Mouse (Mus musculus) stomach, postnatal 0 days (tissue): ENCODE measurements around the gene Ing2. TPM values are rescaled to one million over a fixed set of nuclear protein-coding genes. Genes with fewer than 3 reads are reported as not detected.

ENCODE experiments used
- ATAC-seq: fragments of 200-750 bp; cut with Nextera tagmentation; 2 replicates; pipeline ENCODE4 v1.8.0; 2017; ENCODE audit not compliant: low FRiP score, low TSS enrichment
- DNase-seq: peaks from one replicate; pipeline ENCODE4 v3.0.0-alpha.2; 2016; ENCODE audit warnings: low spot score
- H3K27ac ChIP-seq: fragments of 300-500 bp; sonication (generic); replicated peaks from 2 replicates; pipeline ENCODE4 v1.5.1; 2014; ENCODE audit warnings: mild to moderate bottlenecking, control low read depth
- H3K27me3 ChIP-seq: fragments of 300-500 bp; sonication (generic); 2 replicates; pipeline ENCODE4 v1.6.1; 2014; ENCODE audit warnings: low read length; ENCODE audit not compliant: control insufficient read depth, insufficient read depth
- H3K36me3 ChIP-seq: fragments of 300-500 bp; sonication (generic); 2 replicates; pipeline ENCODE4 v1.6.1; 2014; ENCODE audit warnings: low read length, mixed read lengths; ENCODE audit not compliant: control insufficient read depth, insufficient read depth
- H3K4me1 ChIP-seq: fragments of 300-500 bp; sonication (generic); replicated peaks from 2 replicates; pipeline ENCODE4 v1.6.1; 2014; ENCODE audit warnings: antibody characterized with exemption; ENCODE audit not compliant: control insufficient read depth, insufficient read depth
- H3K4me2 ChIP-seq: fragments of 300-500 bp; sonication (generic); replicated peaks from 2 replicates; pipeline ENCODE4 v1.6.1; 2014; ENCODE audit warnings: low read depth, mild to moderate bottlenecking, control low read depth, moderate library complexity
- H3K4me3 ChIP-seq: fragments of 300-500 bp; sonication (generic); 2 replicates; pipeline ENCODE4 v1.5.1; 2014; ENCODE audit warnings: low read depth, low read length, control low read depth
- H3K9ac ChIP-seq: fragments of 300-500 bp; sonication (generic); 2 replicates; pipeline ENCODE4 v1.6.1; 2014; ENCODE audit warnings: mild to moderate bottlenecking, low read length, control low read depth, mixed read lengths
- H3K9me3 ChIP-seq: fragments of 300-500 bp; sonication (generic); 2 replicates; pipeline ENCODE4 v1.6.1; 2016; ENCODE audit warnings: low read length; ENCODE audit not compliant: control insufficient read depth
- CTCF ChIP-seq: IDR thresholded peaks from 2 replicates; pipeline ENCODE4 v1.5.1; 2016; ENCODE audit warnings: antibody characterized with exemption, low read depth, mild to moderate bottlenecking, moderate library complexity
- EP300 ChIP-seq: optimal IDR thresholded peaks from 2 replicates; pipeline ENCODE3; 2016; ENCODE audit warnings: antibody characterized with exemption
- WGBS: fragments of 180-500 bp; shearing (Covaris S2); extraction: QIAGEN DNeasy Blood & Tissue Kit; methylation state at CpG from one replicate; pipeline ENCODE4 v1.1.7; 2014; 5-methylcytosine and 5-hydroxymethylcytosine counted together
- polyA plus RNA-seq: library from polyadenylated mRNA; unstranded; fragments of >200 nt; fragmentation: Nextera tagmentation; extraction: Ambion mirVana; gene quantifications from 2 replicates; pipeline ENCODE4 v1.2.1, GENCODE M21; 2015

Gene Ing2
- polyA plus RNA-seq, 1 experiment from 2014 or later: 9.9 TPM

- Histone ChIP-seq H3K9ac (no peak overlapping the region), H3K4me1 (no peaks in the 10 kb centered on the region), H3K4me3 (no peak overlapping the region), H3K27me3 (no peaks in the 10 kb centered on the region), H3K27ac (no peak overlapping the region), H3K36me3 (no peaks in the 10 kb centered on the region), H3K9me3 (no peaks in the 10 kb centered on the region), H3K4me2 (no peak overlapping the region)
- DNase-seq: no peak
- TF ChIP-seq CTCF: no peak
- TF ChIP-seq EP300: no peak
- 72% methylated on average over 4 of the region's 4 CpGs for WGBS
- ATAC-seq: no peak
Observed at GRCm38 (mm10) chr8:47637152-47637551, 38.2 kb downstream of the Ing2 start.

GRCm38 (mm10) chr8:47636032-47636431 lies 39.3 kb downstream of the Ing2 start:
- Histone ChIP-seq H3K27me3 (no peaks in the 10 kb centered on the region), H3K4me1 (no peaks in the 10 kb centered on the region), H3K27ac (no peak overlapping the region), H3K4me3 (no peak overlapping the region), H3K9me3 (no peaks in the 10 kb centered on the region), H3K9ac (no peak overlapping the region), H3K36me3 (no peaks in the 10 kb centered on the region), H3K4me2 (no peak overlapping the region)
- no peak for TF ChIP-seq EP300
- no peak for TF ChIP-seq CTCF
- no peak for DNase-seq
- WGBS: 76% methylated on average over 3 of the region's 3 CpGs
- no peak for ATAC-seq

GRCm38 (mm10) chr8:47634791-47635341 lies 40.5 kb downstream of the Ing2 start:
- H3K4me2 ChIP-seq: no peak overlapping the region
- no peak overlapping the region for H3K9ac ChIP-seq
- no peaks in the 10 kb centered on the region for H3K36me3 ChIP-seq
- H3K27me3 ChIP-seq: no peaks in the 10 kb centered on the region
- 24% methylated on average over 10 of the region's 10 CpGs for WGBS
- H3K4me3 ChIP-seq: no peak overlapping the region
- H3K27ac ChIP-seq: no peak overlapping the region
- H3K9me3 ChIP-seq: no peaks in the 10 kb centered on the region
- TF ChIP-seq EP300 (no peak), CTCF (no peak)
- no peaks in the 10 kb centered on the region for H3K4me1 ChIP-seq
- DNase-seq (no peak), ATAC-seq (no peak)

GRCm38 (mm10) chr8:47621144-47621543 lies 54.2 kb downstream of the Ing2 start:
- H3K27ac ChIP-seq: no peak overlapping the region
- H3K27me3 ChIP-seq: no peaks in the 10 kb centered on the region
- WGBS: 65% methylated on average over 1 of the region's 1 CpGs
- no peaks in the 10 kb centered on the region for H3K4me1 ChIP-seq
- ATAC-seq (no peak), DNase-seq (no peak)
- H3K9me3 ChIP-seq: 0 out of 2 replicates have a peak, but pooled peaks cover 4% of the 10 kb centered on the region
- H3K4me3 ChIP-seq: no peak overlapping the region
- TF ChIP-seq EP300: no peak
- H3K4me2 ChIP-seq: no peak overlapping the region
- no peak overlapping the region for H3K9ac ChIP-seq
- H3K36me3 ChIP-seq: no peaks in the 10 kb centered on the region

Other genes starting within 250 kb of the Ing2 start
- gene Stox2, start 229.2 kb downstream of the Ing2 start, polyA plus RNA-seq: 5.1 and 5.7 TPM in 2 replicates
- gene Trappc11, start 142.1 kb downstream of the Ing2 start, polyA plus RNA-seq: 14.8 and 14.9 TPM in 2 replicates
- gene Rwdd4a, start 141.9 kb downstream of the Ing2 start, polyA plus RNA-seq: 28.1 and 37.1 TPM in 2 replicates
- gene Cdkn2aip, start 38.4 kb upstream of the Ing2 start, polyA plus RNA-seq: 13.0 and 13.1 TPM in 2 replicates
- gene Cldn24, start 146.6 kb upstream of the Ing2 start, polyA plus RNA-seq: not detected in 2 replicates
- not detected in 2 replicates for gene Cldn22, start 148.9 kb upstream of the Ing2 start, polyA plus RNA-seq